Mouse (Mus musculus): Measurements from ENCODE around the gene Mvb12b.

Mvb12b gene

DNA sequence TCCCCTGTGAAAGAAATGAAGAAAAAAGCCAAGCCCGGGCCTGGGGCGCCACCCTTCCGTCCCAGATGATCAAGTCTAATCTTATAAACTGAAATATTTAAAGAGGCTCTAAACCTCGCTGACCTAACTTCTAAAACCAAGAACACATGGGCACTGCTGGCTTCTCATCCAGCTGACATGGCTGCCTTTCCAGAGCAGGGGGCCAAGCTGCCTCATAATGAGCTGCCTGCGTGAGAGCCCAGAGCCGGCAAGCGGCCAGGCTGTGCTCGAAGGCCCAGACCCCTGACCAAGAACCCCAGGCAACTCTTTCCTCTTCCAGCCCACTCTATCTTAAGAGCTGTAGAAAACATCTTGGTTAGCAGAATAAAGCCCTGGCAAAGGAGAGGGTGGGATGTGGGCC lies 73.2 kb downstream of the Mvb12b start:
- no peak for DNase-seq (ENCODE audit: low read depth)

- DNase-seq (ENCODE audit: low read depth): no peak
Observed at GRCm38 (mm10) chr2:33813501-33814240, 74.1 kb downstream of the Mvb12b start.

- DNase-seq (ENCODE audit: low read depth): no peak
Observed at GRCm38 (mm10) chr2:33812980-33813379, 74.8 kb downstream of the Mvb12b start.

- no peak for DNase-seq (ENCODE audit: low read depth)
Observed at GRCm38 (mm10) chr2:33811349-33811890, 76.3 kb downstream of the Mvb12b start.

DNA sequence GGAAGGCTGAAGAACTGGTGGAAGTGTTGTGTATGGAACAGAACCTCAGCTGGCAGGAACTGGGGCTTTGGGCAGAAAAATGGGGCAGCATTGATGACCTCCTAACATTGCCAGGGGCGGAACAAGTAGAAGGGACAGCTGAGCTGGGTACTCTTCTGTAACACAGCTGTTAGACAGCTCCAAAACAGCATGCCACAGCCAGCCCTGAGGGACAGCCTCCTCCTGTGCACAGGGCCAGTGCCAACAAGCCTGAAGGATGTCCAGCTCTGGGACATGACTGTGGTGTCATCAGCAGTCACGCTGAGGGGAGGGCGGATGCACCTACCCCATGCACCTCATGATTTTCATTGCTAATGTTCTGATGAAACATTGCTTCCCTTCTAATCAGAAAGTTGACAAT lies 78.7 kb downstream of the Mvb12b start:
- no peak for DNase-seq (ENCODE audit: low read depth)

DNA sequence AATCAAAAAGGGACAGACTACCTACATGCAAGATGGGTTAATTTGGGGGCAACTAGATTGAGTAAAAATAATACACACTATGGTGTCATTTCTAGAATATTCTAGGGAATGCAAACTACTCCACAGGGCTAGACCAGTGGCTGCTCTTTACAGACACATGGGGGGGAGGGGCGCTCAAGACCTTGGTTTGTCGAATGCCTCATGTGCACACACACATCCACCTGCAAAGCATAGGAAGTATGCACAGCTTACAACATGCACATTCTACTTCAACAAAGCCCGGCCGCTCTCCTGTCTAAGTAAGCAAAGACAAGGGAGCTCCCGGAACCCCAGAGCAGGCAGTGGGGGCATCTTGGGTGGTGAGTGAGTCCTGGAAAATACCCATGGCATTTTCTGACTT lies 79.7 kb downstream of the Mvb12b start:
- DNase-seq (ENCODE audit: low read depth): no peak

DNA sequence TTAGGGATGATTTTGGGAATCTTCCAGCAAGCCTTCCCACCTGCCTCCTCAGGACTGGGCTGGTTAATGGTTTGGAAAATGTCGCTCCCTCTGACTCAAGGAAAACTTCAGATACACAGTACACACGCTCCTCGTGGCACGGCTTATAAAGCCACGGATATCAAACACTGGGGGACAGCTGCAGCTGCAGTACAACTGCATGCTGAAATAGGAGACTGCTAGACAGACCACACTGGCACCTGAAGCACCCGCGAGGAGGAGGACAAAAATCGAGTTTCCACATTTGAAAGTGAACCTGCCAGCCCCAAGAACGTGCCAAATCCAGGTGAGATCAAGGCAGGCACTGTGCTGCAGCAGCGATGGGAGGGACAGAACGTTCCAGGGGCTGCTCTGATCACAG lies 82.1 kb downstream of the Mvb12b start:
- no peak for DNase-seq (ENCODE audit: low read depth)

DNA sequence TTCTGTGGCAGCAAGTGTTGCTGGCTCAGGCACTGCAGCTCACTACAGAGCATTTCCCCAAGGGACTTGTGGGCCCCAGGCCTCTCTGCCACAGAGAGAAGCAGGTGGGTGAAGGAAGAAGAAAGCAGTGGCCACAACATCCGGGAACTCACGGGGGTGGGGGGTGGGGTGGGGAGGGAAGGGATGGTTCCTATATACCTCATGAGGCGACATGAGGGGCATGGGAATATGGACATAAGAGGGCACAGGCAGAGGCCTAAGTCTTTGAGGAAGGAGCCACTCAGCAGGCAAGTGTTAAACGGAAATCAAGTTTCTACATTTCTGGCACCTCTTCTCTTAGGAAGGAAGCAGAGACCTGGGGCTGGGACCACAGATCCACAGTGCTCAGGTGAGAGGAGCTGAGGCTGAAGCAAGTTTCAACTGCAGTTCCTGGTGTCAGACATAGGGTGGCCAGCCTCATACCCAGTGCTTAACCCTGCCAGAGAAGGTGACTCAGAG lies 84.0 kb downstream of the Mvb12b start:
- no peak for DNase-seq (ENCODE audit: low read depth)

GRCm38 (mm10) chr2:33803083-33803615 lies 84.6 kb downstream of the Mvb12b start:
- DNase-seq (ENCODE audit: low read depth): no peak

- no peak for DNase-seq (ENCODE audit: low read depth)
Observed at GRCm38 (mm10) chr2:33801760-33802159, 86.0 kb downstream of the Mvb12b start.

DNA sequence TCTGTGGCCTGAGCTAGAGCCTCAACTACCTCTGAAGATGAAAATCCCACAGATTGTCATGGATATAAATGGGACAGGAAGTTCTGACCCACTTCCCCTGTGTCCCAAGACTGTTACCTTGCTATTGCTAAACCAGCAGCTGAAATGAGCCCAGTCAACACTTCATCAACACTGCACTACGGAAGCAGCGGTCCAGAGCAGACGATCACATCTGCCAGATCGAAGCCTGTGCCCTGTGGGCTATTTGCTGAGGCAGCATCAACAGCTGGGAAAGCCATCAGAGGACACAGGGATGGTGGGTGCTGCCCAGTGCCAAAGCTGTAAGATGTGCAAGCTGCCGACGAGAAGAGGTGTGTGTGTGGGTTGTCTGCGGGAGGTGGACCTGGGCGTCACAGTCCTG lies 86.4 kb downstream of the Mvb12b start:
- no peak for DNase-seq (ENCODE audit: low read depth)

GRCm38 (mm10) chr2:33800221-33800620 lies 87.5 kb downstream of the Mvb12b start:
- DNase-seq (ENCODE audit: low read depth): no peak

GRCm38 (mm10) chr2:33795716-33796472 lies 91.9 kb downstream of the Mvb12b start:
- DNase-seq (ENCODE audit: low read depth): no peak

DNA sequence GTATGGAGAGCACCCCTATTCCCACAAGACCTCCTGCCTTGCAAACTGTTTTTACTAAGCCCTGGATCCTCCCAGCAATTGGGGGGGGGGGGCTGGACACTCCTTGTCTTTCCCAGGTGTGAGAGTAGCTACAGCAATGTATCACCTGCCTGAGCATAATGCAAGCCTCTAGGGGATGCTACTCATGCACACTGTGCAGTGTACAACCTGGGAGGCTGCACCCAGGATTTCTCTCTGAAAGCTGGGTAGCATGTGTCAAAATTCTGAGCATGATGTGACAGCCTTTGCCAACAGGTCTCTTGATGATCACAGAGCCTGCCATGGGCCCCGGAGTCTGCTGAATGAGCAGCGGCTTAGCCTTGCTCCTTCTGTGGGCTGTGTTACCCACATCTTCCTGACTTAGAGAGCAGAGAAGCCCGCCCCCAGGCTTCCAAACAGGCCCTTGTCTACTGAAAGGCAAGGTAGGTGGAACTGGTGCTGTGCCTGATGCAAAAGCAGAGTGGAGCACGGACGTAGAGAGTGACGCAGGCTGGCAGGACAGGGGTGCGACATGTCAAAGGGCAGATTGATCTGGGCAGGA lies 92.7 kb downstream of the Mvb12b start:
- DNase-seq (ENCODE audit: low read depth): no peak

GRCm38 (mm10) chr2:33794483-33794882 lies 93.3 kb downstream of the Mvb12b start:
- no peak for DNase-seq (ENCODE audit: low read depth)

DNA sequence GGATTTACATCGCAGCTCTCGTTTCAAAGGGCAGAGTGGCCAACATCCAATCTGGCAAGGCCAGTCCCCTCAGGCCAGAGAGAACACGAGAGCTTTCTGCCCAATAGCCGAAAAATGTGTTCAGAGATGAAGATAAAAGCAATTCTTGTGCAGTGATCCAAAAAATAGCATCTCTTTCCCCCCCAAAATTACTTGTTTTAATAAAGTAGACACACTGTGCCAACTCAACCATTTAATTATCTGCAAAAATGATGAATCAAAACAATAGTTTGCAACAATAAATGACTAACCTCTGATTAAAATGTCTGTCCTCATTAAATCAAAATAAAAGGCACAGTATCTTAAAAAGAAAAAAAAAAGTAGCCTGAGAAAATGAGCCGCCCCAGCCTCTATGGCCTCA lies 97.4 kb downstream of the Mvb12b start:
- DNase-seq (ENCODE audit: low read depth): no peak

DNA sequence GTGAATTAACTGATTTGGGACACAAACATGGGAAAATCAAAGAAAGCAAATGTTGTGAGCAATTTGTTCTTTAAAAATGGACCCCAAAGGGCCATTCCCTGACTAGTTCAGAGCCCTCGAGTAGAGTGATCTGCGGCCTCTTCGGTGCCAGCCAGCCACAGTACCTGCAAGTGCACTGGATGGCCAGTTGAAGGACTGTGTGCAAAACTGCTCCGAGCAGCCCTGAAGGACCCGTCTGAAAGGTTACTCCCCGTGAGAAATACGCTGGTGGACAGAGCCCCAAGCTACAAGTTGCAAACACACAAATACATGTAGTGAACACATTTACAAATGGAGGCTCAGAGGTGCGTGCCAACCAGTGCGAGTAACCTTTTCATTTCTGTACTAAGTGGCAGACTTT lies 98.0 kb downstream of the Mvb12b start:
- no peak for DNase-seq (ENCODE audit: low read depth)

DNA sequence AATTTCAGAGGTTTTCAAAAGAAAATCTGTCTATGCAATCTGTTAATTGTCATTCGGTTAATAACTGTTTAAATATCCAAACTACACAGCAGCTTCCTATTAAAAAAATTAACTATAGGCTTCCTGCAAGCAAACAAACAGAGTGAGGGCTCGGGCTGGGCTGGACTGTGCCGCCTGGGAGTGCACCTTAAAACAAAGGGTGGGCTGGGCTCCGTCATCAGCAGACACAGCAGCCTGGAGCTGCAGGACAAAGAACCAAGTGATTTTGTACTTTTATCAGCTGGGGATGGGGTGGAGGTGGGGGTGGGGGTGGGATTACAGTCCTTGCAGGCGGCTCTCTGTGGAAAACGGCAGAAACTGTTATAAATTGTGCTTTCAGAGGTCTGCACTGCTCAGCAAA lies 98.5 kb downstream of the Mvb12b start:
- DNase-seq (ENCODE audit: low read depth): no peak

GRCm38 (mm10) chr2:33788851-33789250 lies 98.9 kb downstream of the Mvb12b start:
- no peak for DNase-seq (ENCODE audit: low read depth)

DNA sequence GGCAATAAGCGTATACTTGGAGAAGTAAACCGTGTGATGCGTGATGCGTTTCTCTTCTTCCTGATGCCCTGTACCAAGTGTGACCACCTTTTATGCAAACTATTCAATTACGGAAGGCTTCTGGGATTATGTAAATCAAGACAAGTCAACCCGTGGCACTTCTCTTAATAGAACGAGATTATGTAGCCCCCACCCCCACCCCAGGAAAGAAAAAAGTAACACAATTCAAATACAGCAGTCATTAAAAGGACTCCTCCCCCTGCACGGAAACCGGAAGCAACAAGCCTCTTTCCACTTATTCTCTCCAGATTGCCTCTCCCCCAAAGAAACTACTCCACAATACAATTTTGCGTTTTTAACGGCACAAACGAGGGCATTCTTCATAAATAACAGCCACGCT lies 99.6 kb downstream of the Mvb12b start:
- DNase-seq (ENCODE audit: low read depth): no peak

- DNase-seq (ENCODE audit: low read depth): no peak
Observed at GRCm38 (mm10) chr2:33786064-33786463, 101.7 kb downstream of the Mvb12b start.

DNA sequence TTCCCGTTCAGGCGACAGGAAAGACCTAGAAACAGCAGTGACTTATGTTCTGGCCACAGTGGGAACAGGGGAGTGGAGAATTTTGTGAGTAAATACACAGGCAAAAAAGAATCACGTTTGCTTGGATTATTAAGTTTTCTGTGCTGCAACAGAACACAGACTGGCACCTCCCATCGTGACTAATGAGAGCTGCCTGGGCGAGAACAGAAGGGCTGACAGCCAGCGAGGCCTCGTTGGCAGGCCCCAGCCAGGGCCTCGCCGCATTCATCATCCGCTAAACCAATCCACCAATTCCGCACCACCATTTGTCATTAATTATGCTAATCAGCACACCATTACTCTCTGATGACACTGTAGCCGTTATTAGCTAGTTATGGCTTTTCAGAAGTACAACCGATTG lies 102.2 kb downstream of the Mvb12b start:
- no peak for DNase-seq (ENCODE audit: low read depth)

DNA sequence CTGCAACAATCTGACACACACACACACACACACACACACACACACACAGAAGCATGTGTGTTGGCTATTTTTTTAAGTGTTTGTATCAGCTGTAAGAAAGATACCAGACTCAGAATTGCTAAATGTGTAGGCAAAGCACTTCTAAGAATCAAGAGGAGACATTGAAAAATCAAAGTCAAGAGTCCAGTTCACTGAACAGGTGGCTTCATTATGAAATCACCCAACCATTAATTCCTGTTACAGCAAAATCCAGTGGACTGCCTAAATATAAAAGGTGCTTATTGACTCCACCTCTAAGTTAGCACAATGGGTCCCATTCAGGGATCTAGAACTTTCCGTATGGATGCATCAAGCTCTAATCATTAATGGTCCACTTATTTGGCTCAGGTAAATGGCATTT lies 103.0 kb downstream of the Mvb12b start:
- no peak for DNase-seq (ENCODE audit: low read depth)

Measured in c-Kit-positive CD71-positive TER-119-negative erythroid progenitor cells, embryonic 14.5 days (primary cell).